Mouse (Mus musculus) intestine, embryonic 14.5 days (tissue): ENCODE results near the gene Tmc6. TPM values are rescaled to one million over a fixed set of nuclear protein-coding genes. Genes with fewer than 3 reads are reported as not detected.
"Not testable (repeated sequence)": the region's sequence is repeated elsewhere in the genome, so short reads cannot be mapped to it uniquely, and the experiment has no call there.

Source experiments
- ATAC-seq: fragments of 200-750 bp; cut with Nextera tagmentation; replicated peaks from 2 replicates; pipeline ENCODE4 v1.8.0; 2017; ENCODE audit warnings: low read depth, moderate number of reproducible peaks, moderate TSS enrichment, moderate library complexity; ENCODE audit not compliant: low FRiP score, low TSS enrichment
- DNase-seq: peaks from one replicate; pipeline ENCODE4 v3.0.0-alpha.2; 2018; ENCODE audit warnings: low spot score
- H3K27ac ChIP-seq: fragments of 300-500 bp; sonication (generic); 2 replicates; pipeline ENCODE4 v1.5.1; 2014; ENCODE audit warnings: low read depth, mild to moderate bottlenecking, control low read depth
- H3K27me3 ChIP-seq: fragments of 300-500 bp; sonication (generic); replicated peaks from 2 replicates; pipeline ENCODE4 v1.6.1; 2014; ENCODE audit warnings: low read length, control low read depth; ENCODE audit not compliant: control insufficient read depth, insufficient read depth
- H3K36me3 ChIP-seq: fragments of 300-500 bp; sonication (generic); 2 replicates; pipeline ENCODE4 v1.6.1; 2014; ENCODE audit warnings: low read length, control low read depth; ENCODE audit not compliant: control insufficient read depth, insufficient read depth
- H3K4me1 ChIP-seq: fragments of 300-500 bp; sonication (generic); replicated peaks from 2 replicates; pipeline ENCODE4 v1.6.1; 2014; ENCODE audit warnings: low read length, control low read depth, mixed read lengths; ENCODE audit not compliant: control insufficient read depth, insufficient read depth
- H3K4me2 ChIP-seq: fragments of 300-500 bp; sonication (generic); 2 replicates; pipeline ENCODE4 v1.6.1; 2014; ENCODE audit warnings: low read length
- H3K4me3 ChIP-seq: fragments of 300-500 bp; sonication (generic); 2 replicates; pipeline ENCODE4 v1.5.1; 2014; ENCODE audit warnings: low read depth, low read length, control low read depth, mixed read lengths
- H3K9ac ChIP-seq: fragments of 300-500 bp; sonication (generic); 2 replicates; pipeline ENCODE4 v1.6.1; 2014; ENCODE audit warnings: mild to moderate bottlenecking, low read length
- H3K9me3 ChIP-seq: fragments of 300-500 bp; sonication (generic); 2 replicates; pipeline ENCODE4 v1.6.1; 2016; ENCODE audit warnings: low read length, control low read depth; ENCODE audit not compliant: control insufficient read depth
- WGBS: fragments of 180-500 bp; shearing (Covaris S2); extraction: QIAGEN DNeasy Blood & Tissue Kit; methylation state at CpG from one replicate; pipeline ENCODE4 v1.1.7; 2014; 5-methylcytosine and 5-hydroxymethylcytosine counted together
- polyA plus RNA-seq: library from polyadenylated mRNA; unstranded; fragments of >200 nt; fragmentation: Nextera tagmentation; extraction: Ambion mirVana; gene quantifications from 2 replicates; pipeline ENCODE4 v1.2.1, GENCODE M21; 2014

Gene Tmc6
- polyA plus RNA-seq, 1 experiment from 2014 or later = 20.7 TPM

DNA sequence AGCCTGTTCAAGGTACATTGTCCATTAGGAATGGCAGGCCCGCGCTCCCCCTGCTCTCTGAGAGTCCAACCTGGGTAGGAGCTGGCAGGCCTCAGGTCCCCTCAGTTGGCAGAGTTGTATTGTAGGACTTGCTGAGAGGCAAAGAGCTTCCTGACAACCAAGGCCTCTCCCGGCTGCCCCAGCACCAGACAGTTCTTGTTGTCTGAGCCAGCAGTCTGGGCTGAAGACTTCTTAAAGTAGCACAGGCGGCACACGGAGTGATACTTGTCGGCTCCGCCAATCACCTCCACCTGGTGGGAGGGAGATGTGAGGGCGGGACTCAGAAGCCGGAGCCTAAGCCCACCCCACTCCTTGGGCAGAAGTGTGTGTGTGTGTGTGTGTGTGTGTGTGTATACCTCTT is 33.9 kb upstream of the Tmc6 start:
- not testable (repeated sequence) for ATAC-seq, DNase-seq, H3K4me3 ChIP-seq, H3K4me2 ChIP-seq, H3K4me1 ChIP-seq, H3K27ac ChIP-seq, H3K9ac ChIP-seq, H3K27me3 ChIP-seq, H3K9me3 ChIP-seq
- H3K36me3 ChIP-seq = peaks cover 83% of the 10 kb centered on the region
- WGBS = 81% methylated on average over 9 of the region's 9 CpGs

GRCm38 (mm10) chr11:117814704-117815366 is 32.8 kb upstream of the Tmc6 start:
- Histone ChIP-seq H3K4me3 (no peak overlapping the region), H3K4me2 (no peak overlapping the region), H3K4me1 (peaks cover 7% of the 10 kb centered on the region), H3K36me3 (peaks cover 73% of the 10 kb centered on the region), H3K9me3 (no peaks in the 10 kb centered on the region), H3K9ac (no peak overlapping the region), H3K27me3 (no peaks in the 10 kb centered on the region), H3K27ac (no peak overlapping the region)
- ATAC-seq = no peak
- no peak for DNase-seq
- 88% methylated on average over 6 of the region's 6 CpGs for WGBS

DNA sequence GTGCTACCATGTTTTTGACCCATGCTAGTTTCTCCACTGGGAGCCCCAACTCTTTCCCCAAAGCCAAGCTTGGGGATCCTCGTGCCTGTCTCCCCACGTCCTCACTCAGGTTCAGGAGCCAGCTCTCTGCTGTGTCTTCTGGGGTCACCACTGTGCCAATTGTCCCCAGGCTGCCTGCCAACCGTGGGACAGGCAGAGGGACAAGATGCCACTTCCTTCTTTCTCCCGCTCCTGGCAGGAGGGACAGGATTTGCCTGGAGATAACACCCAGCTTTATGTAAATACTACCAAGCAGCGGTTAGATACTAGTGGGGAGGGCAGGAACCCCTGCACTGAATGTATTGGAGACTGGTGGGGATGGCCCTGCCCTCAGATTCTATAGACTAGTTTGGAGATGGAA is 31.9 kb upstream of the Tmc6 start:
- H3K27ac ChIP-seq = no peak overlapping the region
- peaks cover 64% of the 10 kb centered on the region for H3K36me3 ChIP-seq
- H3K9ac ChIP-seq = no peak overlapping the region
- H3K4me2 ChIP-seq = no peak overlapping the region
- no peaks in the 10 kb centered on the region for H3K9me3 ChIP-seq
- WGBS = 66% methylated on average over 5 of the region's 5 CpGs
- no peaks in the 10 kb centered on the region for H3K27me3 ChIP-seq
- peaks cover 7% of the 10 kb centered on the region for H3K4me1 ChIP-seq
- DNase-seq (no peak), ATAC-seq (no peak)
- H3K4me3 ChIP-seq = no peak overlapping the region

DNA sequence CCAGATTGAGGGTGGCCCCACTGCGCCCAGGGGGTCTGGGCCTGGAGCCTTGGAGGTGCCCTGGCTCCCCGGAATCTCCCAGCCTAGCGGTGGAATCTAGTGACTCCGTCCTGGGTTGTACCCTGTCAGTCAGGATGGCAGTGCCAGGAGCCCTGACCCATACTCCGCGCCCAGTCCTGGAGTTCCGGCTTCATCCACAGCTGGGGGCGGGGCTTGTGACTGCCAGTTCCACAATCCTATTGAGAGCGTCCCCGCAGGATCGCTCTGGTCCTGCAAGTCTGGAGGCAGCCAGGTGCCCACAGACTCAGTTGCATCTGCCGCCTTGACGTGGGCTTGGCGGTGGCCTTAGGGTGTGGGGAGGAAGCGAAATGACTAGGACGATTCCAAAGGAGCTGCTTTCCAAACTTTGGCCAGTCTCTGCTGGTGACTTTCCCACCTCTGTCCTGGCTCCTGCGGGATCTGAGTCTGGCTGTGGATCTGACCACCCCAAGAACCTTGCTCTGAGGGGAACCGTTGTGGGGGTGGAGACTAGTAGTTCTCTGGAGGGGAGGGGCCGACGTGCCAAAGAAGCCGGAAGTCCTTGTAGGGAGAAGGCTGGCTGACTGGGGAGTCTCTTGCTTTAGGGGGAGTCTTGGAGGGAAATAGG is 28.5 kb upstream of the Tmc6 start:
- DNase-seq = peak; percentile 87
- Histone ChIP-seq H3K4me2 (peak overlapping the region; percentile 99), H3K27ac (peak overlapping the region; percentile 70), H3K36me3 (peaks cover 34% of the 10 kb centered on the region), H3K9ac (peak overlapping the region; percentile 77), H3K4me1 (peaks cover 7% of the 10 kb centered on the region), H3K9me3 (no peaks in the 10 kb centered on the region), H3K27me3 (no peaks in the 10 kb centered on the region), H3K4me3 (peak overlapping the region; percentile 77)
- ATAC-seq = peak; percentile 81
- under 1% methylated on average over 21 of the region's 21 CpGs for WGBS

DNA sequence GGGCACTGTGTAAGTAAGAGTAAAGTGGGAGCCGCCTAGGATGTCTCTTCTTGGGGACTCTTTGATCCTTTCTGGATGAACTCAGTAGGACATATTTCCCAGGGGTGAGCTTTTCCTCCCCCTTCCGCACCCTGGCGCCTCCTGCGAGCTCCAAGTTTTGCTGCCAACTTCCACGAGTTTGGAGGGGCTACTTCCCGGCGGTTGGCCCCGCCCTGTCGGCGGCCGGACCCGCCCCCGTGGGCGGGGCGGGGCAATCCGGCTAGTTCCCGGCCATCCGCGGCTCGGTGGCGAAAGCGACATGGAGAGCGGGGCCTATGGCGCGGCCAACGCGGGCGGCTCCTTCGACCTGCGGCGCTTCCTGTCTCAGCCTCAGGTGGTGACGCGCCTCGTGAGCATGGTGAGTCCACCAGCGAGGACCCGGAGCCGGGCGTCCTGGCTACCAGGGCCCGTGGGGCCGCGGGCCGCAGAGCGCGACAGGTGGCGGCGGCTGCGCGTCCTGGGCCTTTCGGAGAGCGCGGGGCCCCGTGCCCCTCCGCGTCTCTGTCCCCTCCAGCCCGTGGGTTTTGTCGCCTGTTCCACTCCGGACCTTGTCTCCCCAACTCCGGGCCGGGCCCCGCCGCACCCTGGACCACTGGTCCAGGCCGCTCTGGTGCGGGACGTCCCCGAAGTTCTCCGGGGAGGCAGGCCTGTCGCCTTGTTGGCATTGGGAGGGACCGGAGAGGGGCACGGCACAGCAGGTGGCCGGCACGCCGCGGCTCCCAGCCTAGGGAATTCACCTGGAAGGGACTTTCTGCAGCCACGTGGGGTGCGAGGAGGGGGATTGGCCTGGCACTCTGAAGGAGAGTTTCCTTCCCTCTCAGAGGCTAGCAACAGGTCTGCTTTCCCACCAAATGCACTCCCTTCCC is 27.7 kb upstream of the Tmc6 start, which contains the start of the genes Gm20708 and Syngr2:
Gene Gm20708 (plus strand): TSS at position 262 of the 905 bp plus-strand sequence.
Gene Syngr2 (plus strand): TSS at position 262 of the 905 bp plus-strand sequence.
- peak within 1 kb of the TSS; percentile 77 for H3K9ac ChIP-seq
- peak within 1 kb of the TSS; percentile 99 for H3K4me2 ChIP-seq
- H3K4me1 ChIP-seq = peaks cover 7% of the 10 kb centered on the region
- H3K27me3 ChIP-seq = no peaks in the 10 kb centered on the region
- 2% methylated on average over 65 of the region's 75 CpGs for WGBS
- H3K4me3 ChIP-seq = peak within 1 kb of the TSS; percentile 77
- H3K27ac ChIP-seq = peak within 1 kb of the TSS; percentile 70
- ATAC-seq (peak; percentile 71), DNase-seq (peak; percentile 86)
- no peaks in the 10 kb centered on the region for H3K9me3 ChIP-seq
- peaks cover 25% of the 10 kb centered on the region for H3K36me3 ChIP-seq

DNA sequence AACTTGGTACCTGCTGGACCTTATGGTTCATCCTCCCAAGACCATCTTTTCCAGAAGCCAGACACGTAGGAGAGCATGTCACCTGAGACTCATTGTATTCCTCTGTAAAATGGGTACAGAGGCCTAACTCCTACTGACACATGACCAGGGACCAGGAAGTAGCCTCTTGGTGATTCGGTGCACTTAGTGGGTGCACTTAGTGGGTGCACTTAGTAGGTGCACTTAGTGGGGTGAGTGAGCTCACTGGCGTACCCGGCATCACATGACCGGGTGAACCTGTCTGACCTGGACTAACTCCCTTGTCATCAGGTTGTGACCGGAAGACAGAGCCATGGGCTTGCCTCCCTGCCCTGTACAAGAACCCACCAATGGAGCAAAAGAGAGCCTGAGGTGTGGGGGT is 24.8 kb upstream of the Tmc6 start:
- no peaks in the 10 kb centered on the region for H3K27me3 ChIP-seq
- H3K36me3 ChIP-seq = no peaks in the 10 kb centered on the region
- no peak for ATAC-seq
- H3K4me1 ChIP-seq = peaks cover 7% of the 10 kb centered on the region
- no peak overlapping the region for H3K4me3 ChIP-seq
- H3K9me3 ChIP-seq = no peaks in the 10 kb centered on the region
- 92% methylated on average over 6 of the region's 6 CpGs for WGBS
- H3K9ac ChIP-seq = no peak overlapping the region
- H3K4me2 ChIP-seq = no peak overlapping the region
- no peak overlapping the region for H3K27ac ChIP-seq
- no peak for DNase-seq

GRCm38 (mm10) chr11:117803166-117803688 is 21.2 kb upstream of the Tmc6 start:
- Histone ChIP-seq H3K4me1 (peaks cover 9% of the 10 kb centered on the region), H3K4me2 (no peak overlapping the region), H3K4me3 (no peak overlapping the region), H3K27ac (no peak overlapping the region), H3K36me3 (no peaks in the 10 kb centered on the region), H3K9me3 (no peaks in the 10 kb centered on the region), H3K9ac (no peak overlapping the region), H3K27me3 (no peaks in the 10 kb centered on the region)
- 78% methylated on average over 3 of the region's 3 CpGs for WGBS
- DNase-seq = no peak
- ATAC-seq = no peak

DNA sequence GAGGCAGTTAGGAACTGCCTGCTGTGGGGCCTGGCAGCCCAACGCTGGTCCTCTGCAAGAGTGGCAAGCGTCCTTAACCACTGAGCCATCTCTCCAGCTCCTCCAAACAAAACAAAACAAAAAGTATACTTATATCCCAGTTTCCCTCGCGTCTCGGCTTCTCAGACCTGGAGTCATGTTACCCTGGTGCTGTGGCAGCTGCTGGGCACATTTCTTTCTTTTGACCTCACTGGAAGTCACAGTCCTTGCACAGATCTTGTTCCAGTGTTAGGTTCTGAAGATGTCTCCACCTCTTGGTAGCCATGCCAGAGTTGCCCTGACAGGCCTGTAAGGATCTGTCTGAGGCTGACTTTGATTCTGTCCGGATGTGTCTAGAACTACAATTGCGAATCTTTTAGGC is 19.7 kb upstream of the Tmc6 start:
- no peak overlapping the region for H3K27ac ChIP-seq
- H3K9me3 ChIP-seq = no peaks in the 10 kb centered on the region
- H3K4me2 ChIP-seq = no peak overlapping the region
- ATAC-seq = no peak
- H3K36me3 ChIP-seq = no peaks in the 10 kb centered on the region
- DNase-seq = no peak
- no peak overlapping the region for H3K4me3 ChIP-seq
- 66% methylated on average over 7 of the region's 7 CpGs for WGBS
- no peaks in the 10 kb centered on the region for H3K27me3 ChIP-seq
- H3K9ac ChIP-seq = no peak overlapping the region
- H3K4me1 ChIP-seq = peaks cover 19% of the 10 kb centered on the region
